Mouse (Mus musculus) liver, postnatal 0 days (tissue): ENCODE measurements around the gene Crygn. TPM values are rescaled to one million over a fixed set of nuclear protein-coding genes. Genes with fewer than 3 reads are reported as not detected.

Experiments used
- ATAC-seq: fragments of 200-750 bp; cut with Nextera tagmentation; 2 replicates; pipeline ENCODE4 v1.8.0; 2017; ENCODE audit warnings: mild to moderate bottlenecking, moderate library complexity
- DNase-seq: peaks from one replicate; pipeline ENCODE4 v3.0.0-alpha.2; 2016
- H3K27ac ChIP-seq: fragments of 300-500 bp; sonication (generic); 2 replicates; pipeline ENCODE4 v1.5.1; 2014; ENCODE audit warnings: antibody characterized with exemption, moderate library complexity, mild to moderate bottlenecking, low read depth
- H3K27me3 ChIP-seq: fragments of 300-500 bp; sonication (generic); 2 replicates; pipeline ENCODE4 v1.6.1; 2014; ENCODE audit warnings: low read length, control low read depth, mixed read lengths; ENCODE audit not compliant: insufficient read depth
- H3K36me3 ChIP-seq: fragments of 300-500 bp; sonication (generic); replicated peaks from 2 replicates; pipeline ENCODE4 v1.6.1; 2014; ENCODE audit warnings: mild to moderate bottlenecking, control low read depth, low read length, moderate library complexity, mixed read lengths; ENCODE audit not compliant: insufficient read depth
- H3K4me1 ChIP-seq: fragments of 300-500 bp; sonication (generic); 2 replicates; pipeline ENCODE4 v1.6.1; 2014; ENCODE audit warnings: antibody characterized with exemption, mild to moderate bottlenecking, control low read depth; ENCODE audit not compliant: insufficient read depth
- H3K4me2 ChIP-seq: fragments of 300-500 bp; sonication (generic); 2 replicates; pipeline ENCODE4 v1.6.1; 2014; ENCODE audit warnings: low read depth, mild to moderate bottlenecking, low read length, moderate library complexity, mixed read lengths
- H3K4me3 ChIP-seq: fragments of 300-500 bp; sonication (generic); 2 replicates; pipeline ENCODE4 v1.5.1; 2014; ENCODE audit warnings: low read depth, low read length
- H3K9ac ChIP-seq: fragments of 300-500 bp; sonication (generic); replicated peaks from 2 replicates; pipeline ENCODE4 v1.6.1; 2014; ENCODE audit warnings: mild to moderate bottlenecking, moderate library complexity
- H3K9me3 ChIP-seq: fragments of 300-500 bp; sonication (generic); 2 replicates; pipeline ENCODE4 v1.6.1; 2016; ENCODE audit warnings: mild to moderate bottlenecking, control low read depth, low read length, mixed read lengths
- CTCF ChIP-seq: sonication (generic); IDR thresholded peaks from 2 replicates; pipeline ENCODE4 v1.5.1; 2016; ENCODE audit warnings: antibody characterized with exemption, low read depth
- EP300 ChIP-seq: IDR thresholded peaks from 2 replicates; pipeline ENCODE4 v1.6.1; 2016; ENCODE audit warnings: antibody characterized with exemption, low read depth, mild to moderate bottlenecking
- WGBS: fragments of 180-500 bp; shearing (Covaris S2); extraction: QIAGEN DNeasy Blood & Tissue Kit; methylation state at CpG from one replicate; pipeline ENCODE4 v1.1.7; 2014; ENCODE audit not compliant: insufficient replicate concordance; 5-methylcytosine and 5-hydroxymethylcytosine counted together
- polyA plus RNA-seq: library from polyadenylated mRNA; unstranded; fragments of >200 nt; fragmentation: Nextera tagmentation; extraction: Ambion mirVana; gene quantifications from 2 replicates; pipeline ENCODE4 v1.2.1, GENCODE M21; 2015

Gene Crygn
- polyA plus RNA-seq, 1 experiment from 2014 or later, result 1.4 TPM

DNA sequence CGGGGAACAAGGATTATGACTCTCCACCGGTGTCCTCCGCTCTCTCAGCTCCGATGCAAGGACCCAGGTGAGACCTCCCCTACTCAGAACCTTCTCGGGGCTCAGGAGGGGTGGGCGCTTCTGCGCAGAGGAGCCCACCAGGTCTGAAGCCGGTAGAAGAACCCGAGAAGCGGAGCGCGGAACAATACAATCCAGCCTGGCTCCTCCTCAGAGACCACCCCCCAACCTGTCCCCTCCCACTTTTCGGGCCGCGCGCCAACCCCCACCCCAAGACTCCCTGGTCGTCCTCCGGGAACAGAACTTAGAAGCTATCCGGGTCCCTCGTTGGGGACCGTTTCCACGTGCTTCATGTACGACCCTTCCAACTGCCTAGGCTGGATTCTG, 27.3 kb downstream of the Crygn start, which contains the start of gene Wdr86:
Gene Wdr86, minus strand, starts transcription at position 240 of the 384 bp plus-strand sequence.
- peak within 1 kb of the TSS; percentile 29; the same call in 1 of the 2 replicates for H3K27ac ChIP-seq
- ATAC-seq (no peak), DNase-seq (no peak)
- H3K9me3 ChIP-seq, result no peaks in the 10 kb centered on the region
- peak within 1 kb of the TSS; percentile 26; the same call in 1 of the 2 replicates for H3K9ac ChIP-seq
- H3K36me3 ChIP-seq, result no peaks in the 10 kb centered on the region
- peaks cover 9% of the 10 kb centered on the region for H3K4me1 ChIP-seq
- peaks cover 29% of the 10 kb centered on the region for H3K27me3 ChIP-seq
- 3% methylated on average over 23 of the region's 23 CpGs for WGBS
- peak within 1 kb of the TSS; percentile 63 for H3K4me2 ChIP-seq
- TF ChIP-seq EP300 (no peak), CTCF (no peak)
- H3K4me3 ChIP-seq, result peak within 1 kb of the TSS; percentile 41

DNA sequence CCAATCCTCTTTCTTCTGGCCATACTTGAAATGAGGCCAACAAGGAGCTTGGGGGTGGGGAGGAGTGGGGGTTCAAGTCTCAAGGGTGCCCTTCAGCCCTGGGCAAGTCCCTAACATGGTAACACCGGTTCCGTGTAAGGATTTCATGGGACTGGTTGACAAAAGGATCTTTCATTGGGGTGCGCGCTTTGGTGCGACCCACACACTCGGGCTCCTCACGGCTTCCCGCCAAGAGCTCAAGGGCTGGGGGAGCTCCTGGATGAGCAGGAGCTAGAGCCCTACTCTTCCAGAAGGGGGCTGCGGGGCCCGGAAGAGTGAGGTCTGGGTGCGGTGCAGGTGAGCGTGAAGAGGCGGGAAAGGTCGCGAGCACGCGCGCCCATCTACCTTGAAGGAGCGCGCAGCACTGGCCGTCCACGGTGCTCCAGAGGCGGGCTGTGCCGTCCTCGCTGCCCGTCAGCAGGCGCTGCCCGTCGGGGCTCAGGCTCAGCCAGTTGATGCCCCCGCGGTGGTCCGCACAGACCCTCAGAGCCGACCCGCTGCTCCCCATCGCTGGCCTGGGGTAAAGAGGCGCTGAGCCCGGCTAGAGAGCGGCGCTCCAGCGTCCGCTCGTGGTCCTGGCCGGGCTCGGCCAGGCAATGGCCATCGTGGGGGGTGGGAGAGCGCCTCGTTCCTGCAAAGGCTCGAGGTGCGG, 27.9 kb downstream of the Crygn start:
- no peak for ATAC-seq
- no peak overlapping the region for H3K27ac ChIP-seq

DNA sequence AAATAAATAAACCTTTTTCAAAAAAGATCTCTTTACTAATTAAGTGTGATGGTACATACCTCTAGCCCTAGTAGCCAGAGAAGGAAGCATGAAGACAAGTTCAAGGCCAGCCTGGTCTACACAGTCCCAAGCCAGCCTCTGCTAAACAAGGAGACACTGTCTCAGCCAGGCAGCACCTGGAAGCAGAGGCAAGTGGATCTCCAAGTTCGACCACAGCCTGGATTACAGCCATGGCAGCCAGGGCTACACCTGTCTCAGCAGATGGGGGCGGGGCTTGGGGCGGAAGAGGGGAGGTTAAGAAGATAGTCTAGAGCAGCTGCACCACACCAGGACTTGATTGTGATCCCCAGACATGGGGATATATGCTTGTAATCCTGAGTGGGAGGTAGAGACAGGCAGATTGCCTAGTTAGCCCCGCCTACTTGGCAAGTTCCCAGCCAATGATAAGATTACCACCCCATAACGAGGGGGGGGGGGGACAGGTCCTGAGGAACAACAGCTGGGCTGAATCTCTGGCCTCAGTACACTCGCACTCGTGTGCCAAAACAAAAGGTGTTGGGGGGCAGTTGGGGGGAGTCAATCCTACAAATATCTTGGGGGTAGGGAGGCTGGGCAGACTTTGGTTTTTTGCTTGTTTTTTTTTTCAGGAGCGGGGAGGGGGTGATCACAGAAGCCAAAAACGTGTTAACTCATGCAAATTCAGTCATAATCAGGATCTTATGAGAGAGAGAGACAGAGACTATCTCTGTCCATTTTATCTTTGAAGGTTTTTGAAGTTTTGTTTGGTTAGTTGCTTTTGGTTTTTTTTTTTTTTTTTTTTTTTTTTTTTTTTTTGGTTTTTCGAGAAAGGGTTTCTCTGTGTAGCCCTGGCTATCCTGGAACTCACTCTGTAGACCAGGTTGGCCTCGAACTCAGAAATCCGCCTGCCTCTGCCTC, 30.6 kb downstream of the Crygn start:
- H3K9ac ChIP-seq, result no peak overlapping the region
- WGBS, result 57% methylated on average over 12 of the region's 12 CpGs
- ATAC-seq (no peak), DNase-seq (peak; percentile 39)
- TF ChIP-seq CTCF, result no peak
- TF ChIP-seq EP300, result no peak
- H3K4me3 ChIP-seq, result no peak overlapping the region
- H3K27ac ChIP-seq, result no peak overlapping the region
- H3K9me3 ChIP-seq, result no peaks in the 10 kb centered on the region
- no peak overlapping the region for H3K4me2 ChIP-seq
- H3K36me3 ChIP-seq, result no peaks in the 10 kb centered on the region
- peaks cover 29% of the 10 kb centered on the region for H3K27me3 ChIP-seq
- peaks cover 9% of the 10 kb centered on the region for H3K4me1 ChIP-seq

More for the DNA sequence above, 27.9 kb downstream of the Crygn start:
- Histone ChIP-seq H3K27me3 (peaks cover 29% of the 10 kb centered on the region), H3K4me2 (peak overlapping the region; percentile 63), H3K9me3 (no peaks in the 10 kb centered on the region), H3K9ac (0 out of 2 replicates have a peak overlapping the region, but pooled peaks have one; percentile 26), H3K4me3 (peak overlapping the region; percentile 41), H3K36me3 (no peaks in the 10 kb centered on the region), H3K4me1 (peaks cover 9% of the 10 kb centered on the region)
- WGBS, result 4% methylated on average over 47 of the region's 49 CpGs
- DNase-seq, result no peak
- TF ChIP-seq EP300 (no peak), CTCF (no peak)

DNA sequence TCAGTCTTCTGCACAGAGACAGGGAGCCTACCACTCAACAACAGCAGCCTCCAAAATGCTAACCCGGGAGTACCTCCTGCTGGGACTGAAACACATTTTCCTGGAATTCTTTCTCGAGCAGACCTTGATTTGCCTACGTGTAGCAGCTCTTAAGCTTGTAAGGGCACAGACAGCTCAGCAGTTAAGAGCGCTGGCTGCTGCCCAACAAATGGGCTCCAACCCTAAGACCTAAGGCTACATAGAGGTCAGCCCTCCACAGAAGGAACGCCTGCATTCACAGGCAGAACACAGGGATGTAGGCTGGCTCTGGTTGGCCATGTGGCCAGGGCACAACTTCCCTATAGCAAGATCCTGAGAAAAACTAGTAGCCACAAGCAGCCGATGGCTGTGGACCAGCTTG, 31.9 kb downstream of the Crygn start:
- no peak for TF ChIP-seq EP300
- TF ChIP-seq CTCF, result no peak
- no peaks in the 10 kb centered on the region for H3K36me3 ChIP-seq
- WGBS, result 69% methylated on average over 6 of the region's 6 CpGs

DNA sequence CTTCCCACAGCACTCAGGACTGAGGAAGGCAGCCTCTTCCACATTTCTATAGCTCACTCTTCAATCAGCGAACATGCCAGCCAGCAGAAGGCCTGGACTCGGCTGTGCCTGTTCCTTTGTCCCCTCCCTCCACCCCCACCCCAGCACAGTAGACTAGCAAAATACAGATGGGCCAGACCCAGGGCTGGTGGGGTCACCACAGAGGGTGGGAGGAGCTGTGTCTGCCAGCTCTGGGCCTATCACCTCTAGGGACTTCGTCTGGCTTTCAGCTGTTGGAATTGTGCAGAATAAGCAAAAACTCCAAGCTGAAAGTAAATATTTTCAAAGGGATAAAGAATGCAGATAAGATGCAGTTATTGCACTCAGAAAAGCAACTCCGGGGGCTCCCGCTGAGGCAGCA, 33.0 kb downstream of the Crygn start:
- peaks cover 6% of the 10 kb centered on the region for H3K27me3 ChIP-seq
- H3K4me1 ChIP-seq, result no peaks in the 10 kb centered on the region; the same call in 1 of the 2 replicates
- no peak overlapping the region for H3K9ac ChIP-seq
- DNase-seq (no peak), ATAC-seq (no peak)
- WGBS, result 53% methylated on average over 5 of the region's 5 CpGs
- H3K9me3 ChIP-seq, result no peaks in the 10 kb centered on the region
- H3K4me3 ChIP-seq, result no peak overlapping the region
- no peak for TF ChIP-seq CTCF
- no peak for TF ChIP-seq EP300
- H3K4me2 ChIP-seq, result no peak overlapping the region
- no peak overlapping the region; the same call in 1 of the 2 replicates for H3K27ac ChIP-seq
- H3K36me3 ChIP-seq, result no peaks in the 10 kb centered on the region

More for the DNA sequence above, 31.9 kb downstream of the Crygn start:
- H3K27me3 ChIP-seq, result peaks cover 17% of the 10 kb centered on the region
- no peak for DNase-seq
- no peak overlapping the region for H3K4me2 ChIP-seq
- no peak overlapping the region for H3K4me3 ChIP-seq
- peaks cover 9% of the 10 kb centered on the region for H3K4me1 ChIP-seq
- no peaks in the 10 kb centered on the region for H3K9me3 ChIP-seq
- no peak overlapping the region for H3K27ac ChIP-seq
- H3K9ac ChIP-seq, result no peak overlapping the region
- no peak for ATAC-seq

DNA sequence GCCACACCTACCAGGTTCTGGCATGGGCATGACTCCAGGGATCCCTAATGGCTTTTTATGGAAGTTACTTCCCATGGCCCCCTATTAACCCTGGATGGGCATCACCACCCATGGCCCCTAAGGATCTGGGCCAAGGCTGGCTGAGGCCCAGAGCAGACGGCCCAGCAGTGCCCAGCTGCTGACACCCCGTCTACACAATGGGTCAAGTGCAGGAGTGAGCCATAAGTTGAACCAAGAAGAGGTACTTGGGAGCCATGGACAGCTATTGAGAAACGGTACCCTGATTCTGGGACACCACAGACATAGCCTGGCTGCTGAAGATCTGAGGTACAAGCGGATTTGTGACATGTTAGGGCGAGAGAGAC, 33.6 kb downstream of the Crygn start:
- Histone ChIP-seq H3K27ac (peak overlapping the region; percentile 44; the same call in 1 of the 2 replicates), H3K9ac (no peak overlapping the region), H3K9me3 (no peaks in the 10 kb centered on the region), H3K36me3 (no peaks in the 10 kb centered on the region), H3K4me3 (no peak overlapping the region), H3K27me3 (peaks cover under 1% of the 10 kb centered on the region; the same call in 1 of the 2 replicates), H3K4me1 (no peaks in the 10 kb centered on the region), H3K4me2 (no peak overlapping the region)
- no peak for TF ChIP-seq EP300
- no peak for TF ChIP-seq CTCF
- DNase-seq, result no peak
- no peak for ATAC-seq
- 74% methylated on average over 5 of the region's 5 CpGs for WGBS
